Mouse (Mus musculus) lung, postnatal 14 days (tissue): ENCODE data around the gene Olfr776.
"Not testable (repeated sequence)": the region's sequence is repeated elsewhere in the genome, so short reads cannot be mapped to it uniquely, and the experiment has no call there.

ENCODE experiments used
- DNase-seq: peaks from one replicate; pipeline ENCODE4 v3.0.0; 2021

The Olfr776 gene

GRCm38 (mm10) chr10:129258827-129259226 lies at the start of gene Olfr776:
Gene Olfr776, plus strand, starts transcription at chr10:129259127.
- no peak for DNase-seq

- DNase-seq = no peak
Measured at GRCm38 (mm10) chr10:129230737-129231136, 28.2 kb upstream of the Olfr776 start.

GRCm38 (mm10) chr10:129235904-129236303 lies 23.0 kb upstream of the Olfr776 start, which contains the start of gene Olfr774:
Gene Olfr774, plus strand, starts transcription at chr10:129236204.
- DNase-seq = no peak

- DNase-seq = no peak
Measured at GRCm38 (mm10) chr10:129248112-129248511, 10.8 kb upstream of the Olfr776 start, which contains the start of gene Olfr775. Gene Olfr775, plus strand, starts transcription at chr10:129248412.

GRCm38 (mm10) chr10:129271081-129271535 lies 12.2 kb downstream of the Olfr776 start, which contains the start of gene Olfr777:
Gene Olfr777, minus strand, starts transcription at chr10:129271485.
- no peak for DNase-seq

GRCm38 (mm10) chr10:129312973-129313372 lies 54.0 kb downstream of the Olfr776 start:
- not testable (repeated sequence) for DNase-seq

GRCm38 (mm10) chr10:129313521-129313920 lies 54.6 kb downstream of the Olfr776 start:
- not testable (repeated sequence) for DNase-seq
